Mouse (Mus musculus): ENCODE data around the gene Tespa1. TPM values are rescaled to one million over a fixed set of nuclear protein-coding genes. Genes with fewer than 3 reads are reported as not detected.
A peak's percentile ranks its signal among the peaks of the same experiment; 100 is the strongest.
"Not testable (repeated sequence)": the region's sequence is repeated elsewhere in the genome, so short reads cannot be mapped to it uniquely, and the experiment has no call there.

Tespa1 gene
- polyA plus RNA-seq, 1 experiment = 1.3 TPM

GRCm38 (mm10) chr10:130337581-130337980 lies 14.9 kb downstream of the Tespa1 start:
- H3K4me3 ChIP-seq (replicated peaks; ENCODE audit: extremely low read depth, low read depth, low read length) = no peak overlapping the region
- no peak for TF ChIP-seq CTCF (IDR thresholded peaks at IDR 0.05; ENCODE audit: insufficient read depth, low read length)
- no peak for TF ChIP-seq POLR2A (IDR thresholded peaks at IDR 0.05; ENCODE audit: borderline replicate concordance, extremely low read depth, low read depth, low read length)
- no peaks in the 10 kb centered on the region for H3K4me1 ChIP-seq (ENCODE audit: control insufficient read depth, insufficient read depth, low read length)
- DNase-seq = no peak
- 32% methylated on average over 2 of the region's 2 CpGs for WGBS

- 84% methylated on average over 4 of the region's 4 CpGs for WGBS
- H3K4me1 ChIP-seq (ENCODE audit: control insufficient read depth, insufficient read depth, low read length); DNase-seq; H3K4me3 ChIP-seq (replicated peaks; ENCODE audit: extremely low read depth, low read depth, low read length): not testable (repeated sequence)
These were observed 17.4 kb downstream of the Tespa1 start for GRCm38 (mm10) chr10:130340050-130340449.

- WGBS = 72% methylated on average over 1 of the region's 1 CpGs
- Histone ChIP-seq H3K4me3 (replicated peaks; ENCODE audit: extremely low read depth, low read depth, low read length) (no peak overlapping the region), H3K4me1 (ENCODE audit: control insufficient read depth, insufficient read depth, low read length) (no peaks in the 10 kb centered on the region)
- DNase-seq = no peak
- TF ChIP-seq CTCF (IDR thresholded peaks at IDR 0.05; ENCODE audit: insufficient read depth, low read length) = no peak
- no peak for TF ChIP-seq POLR2A (IDR thresholded peaks at IDR 0.05; ENCODE audit: borderline replicate concordance, extremely low read depth, low read depth, low read length)
These were observed 21.4 kb downstream of the Tespa1 start for GRCm38 (mm10) chr10:130344056-130344455.

- WGBS = 49% methylated on average over 2 of the region's 2 CpGs
- TF ChIP-seq POLR2A (IDR thresholded peaks at IDR 0.05; ENCODE audit: borderline replicate concordance, extremely low read depth, low read depth, low read length) (no peak), CTCF (IDR thresholded peaks at IDR 0.05; ENCODE audit: insufficient read depth, low read length) (peak; percentile 6; the same call in 1 of the 2 replicates)
- no peaks in the 10 kb centered on the region for H3K4me1 ChIP-seq (ENCODE audit: control insufficient read depth, insufficient read depth, low read length)
- H3K4me3 ChIP-seq (replicated peaks; ENCODE audit: extremely low read depth, low read depth, low read length) = no peak overlapping the region
- DNase-seq = no peak
These were observed 40.9 kb downstream of the Tespa1 start for GRCm38 (mm10) chr10:130363438-130364164.

DNA sequence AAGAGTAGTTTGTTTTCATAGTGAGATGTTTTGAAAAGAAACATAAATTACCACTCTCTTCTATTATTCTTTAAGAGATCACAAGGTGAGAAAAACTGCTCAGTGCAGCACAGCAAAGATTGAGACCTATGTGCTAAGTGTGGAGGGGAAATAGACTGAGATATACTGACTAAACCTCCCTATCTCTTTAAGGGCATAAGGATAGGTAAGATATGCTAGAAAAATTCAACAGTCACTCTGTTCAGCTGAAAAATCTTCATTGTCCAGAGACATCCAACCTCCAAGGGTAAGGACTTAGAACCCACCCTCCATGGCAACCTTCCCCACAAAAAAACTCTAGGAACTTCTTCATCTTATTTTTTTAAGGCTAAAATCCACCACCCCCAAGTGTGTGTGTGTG lies 42.1 kb downstream of the Tespa1 start:
- Histone ChIP-seq H3K4me1 (ENCODE audit: control insufficient read depth, insufficient read depth, low read length) (no peaks in the 10 kb centered on the region), H3K4me3 (replicated peaks; ENCODE audit: extremely low read depth, low read depth, low read length) (no peak overlapping the region)
- no peak for TF ChIP-seq POLR2A (IDR thresholded peaks at IDR 0.05; ENCODE audit: borderline replicate concordance, extremely low read depth, low read depth, low read length)
- no peak for TF ChIP-seq CTCF (IDR thresholded peaks at IDR 0.05; ENCODE audit: insufficient read depth, low read length)
- no peak for DNase-seq

DNA sequence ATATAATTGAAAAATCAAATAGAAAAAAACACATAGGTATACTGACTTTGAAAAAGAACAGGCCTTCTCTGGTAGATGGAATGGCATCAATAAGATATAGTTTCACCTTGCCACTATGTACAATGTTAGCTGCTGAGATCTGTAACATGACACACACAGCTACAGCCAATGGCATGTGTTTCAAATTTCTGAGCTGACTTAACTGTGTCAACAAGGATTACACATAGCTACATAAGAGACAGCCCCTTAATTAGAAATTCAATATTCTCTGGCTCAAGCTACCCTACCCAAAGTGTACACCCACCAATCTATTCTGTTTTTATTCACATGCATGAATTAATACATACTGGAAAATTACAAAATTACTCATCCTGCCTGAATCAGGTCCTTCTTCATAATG lies 45.7 kb downstream of the Tespa1 start:
- no peaks in the 10 kb centered on the region for H3K4me1 ChIP-seq (ENCODE audit: control insufficient read depth, insufficient read depth, low read length)
- no peak for DNase-seq
- no peak for TF ChIP-seq POLR2A (IDR thresholded peaks at IDR 0.05; ENCODE audit: borderline replicate concordance, extremely low read depth, low read depth, low read length)
- TF ChIP-seq CTCF (IDR thresholded peaks at IDR 0.05; ENCODE audit: insufficient read depth, low read length) = no peak
- no peak overlapping the region for H3K4me3 ChIP-seq (replicated peaks; ENCODE audit: extremely low read depth, low read depth, low read length)

- TF ChIP-seq CTCF (IDR thresholded peaks at IDR 0.05; ENCODE audit: insufficient read depth, low read length) (no peak), POLR2A (IDR thresholded peaks at IDR 0.05; ENCODE audit: borderline replicate concordance, extremely low read depth, low read depth, low read length) (no peak)
- Histone ChIP-seq H3K4me3 (replicated peaks; ENCODE audit: extremely low read depth, low read depth, low read length) (no peak overlapping the region), H3K4me1 (ENCODE audit: control insufficient read depth, insufficient read depth, low read length) (no peaks in the 10 kb centered on the region)
- DNase-seq = no peak
- 69% methylated on average over 2 of the region's 2 CpGs for WGBS
These were observed 47.5 kb downstream of the Tespa1 start for GRCm38 (mm10) chr10:130370005-130370682.

GRCm38 (mm10) chr10:130371644-130372043 lies 49.0 kb downstream of the Tespa1 start:
- 51% methylated on average over 1 of the region's 1 CpGs for WGBS
- Histone ChIP-seq H3K4me3 (replicated peaks; ENCODE audit: extremely low read depth, low read depth, low read length) (no peak overlapping the region), H3K4me1 (ENCODE audit: control insufficient read depth, insufficient read depth, low read length) (no peaks in the 10 kb centered on the region)
- no peak for DNase-seq
- TF ChIP-seq CTCF (IDR thresholded peaks at IDR 0.05; ENCODE audit: insufficient read depth, low read length) (no peak), POLR2A (IDR thresholded peaks at IDR 0.05; ENCODE audit: borderline replicate concordance, extremely low read depth, low read depth, low read length) (no peak)

DNA sequence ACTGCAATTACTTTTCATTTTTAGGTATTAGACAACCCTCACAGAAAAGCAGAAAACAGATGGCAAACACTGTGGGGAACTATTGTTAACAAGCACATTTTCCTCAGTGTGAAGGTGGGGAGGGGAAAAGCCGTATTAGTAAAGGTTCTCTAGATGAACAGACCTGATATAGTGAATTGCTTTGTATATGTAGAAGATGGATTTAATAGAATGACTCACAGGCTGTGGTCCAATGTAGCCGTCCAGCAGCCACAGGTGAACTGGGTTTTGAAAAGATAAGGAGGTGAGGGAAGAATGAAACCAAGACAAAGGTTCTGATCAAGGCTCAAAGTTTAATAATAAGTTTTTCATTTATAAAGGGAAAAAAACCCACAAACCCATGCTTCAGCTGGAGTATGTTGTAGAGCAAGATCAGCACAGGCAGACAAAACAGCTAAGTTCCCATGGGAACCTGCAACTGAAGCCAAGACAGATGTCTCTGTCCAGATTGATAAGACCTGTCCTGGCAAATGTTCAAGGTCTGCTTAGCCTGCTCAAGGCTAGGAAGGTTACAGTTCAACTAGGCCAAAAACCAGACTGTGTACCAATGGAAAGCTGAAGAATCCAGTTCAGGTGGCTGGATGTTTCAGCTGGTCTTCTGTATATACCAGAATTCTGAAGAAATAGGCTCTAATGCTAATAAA lies 50.0 kb downstream of the Tespa1 start:
- Histone ChIP-seq H3K4me3 (replicated peaks; ENCODE audit: extremely low read depth, low read depth, low read length) (no peak overlapping the region), H3K4me1 (ENCODE audit: control insufficient read depth, insufficient read depth, low read length) (no peaks in the 10 kb centered on the region)
- no peak for DNase-seq
- TF ChIP-seq POLR2A (IDR thresholded peaks at IDR 0.05; ENCODE audit: borderline replicate concordance, extremely low read depth, low read depth, low read length) = no peak
- TF ChIP-seq CTCF (IDR thresholded peaks at IDR 0.05; ENCODE audit: insufficient read depth, low read length) = no peak
- WGBS = 78% methylated on average over 2 of the region's 2 CpGs

DNA sequence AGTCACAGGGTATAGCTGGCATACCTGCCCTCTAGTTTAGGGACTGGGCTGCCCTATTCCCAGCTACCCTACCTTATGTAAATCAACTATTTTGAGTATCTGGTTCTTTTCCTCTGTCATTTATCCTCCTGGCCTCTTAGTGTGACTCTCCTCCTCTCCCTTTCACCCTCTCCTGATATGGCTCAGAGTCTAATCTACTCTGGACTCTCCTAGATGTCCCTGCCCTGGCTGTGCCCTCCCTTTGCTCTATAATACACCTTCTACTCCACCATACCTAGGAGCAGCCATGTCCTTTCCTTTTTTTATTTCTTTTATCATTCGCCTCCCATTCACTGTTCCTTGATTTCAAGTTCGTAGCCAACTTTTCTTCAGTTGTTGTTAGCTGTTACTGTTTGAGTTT lies 52.5 kb downstream of the Tespa1 start:
- no peak for TF ChIP-seq CTCF (IDR thresholded peaks at IDR 0.05; ENCODE audit: insufficient read depth, low read length)
- no peak for TF ChIP-seq POLR2A (IDR thresholded peaks at IDR 0.05; ENCODE audit: borderline replicate concordance, extremely low read depth, low read depth, low read length)
- no peaks in the 10 kb centered on the region for H3K4me1 ChIP-seq (ENCODE audit: control insufficient read depth, insufficient read depth, low read length)
- H3K4me3 ChIP-seq (replicated peaks; ENCODE audit: extremely low read depth, low read depth, low read length) = no peak overlapping the region
- no peak for DNase-seq
- 86% methylated on average over 2 of the region's 2 CpGs for WGBS

All from lung, adult 2 months (tissue).